Mouse (Mus musculus): ENCODE measurements at regions not wholly inside any gene's neighbourhood (a gene's known extent, or its start where the extent isn't known, plus 50 kb on each side); places are given as distances from the start of the nearest gene placed in this dataset.

DNA sequence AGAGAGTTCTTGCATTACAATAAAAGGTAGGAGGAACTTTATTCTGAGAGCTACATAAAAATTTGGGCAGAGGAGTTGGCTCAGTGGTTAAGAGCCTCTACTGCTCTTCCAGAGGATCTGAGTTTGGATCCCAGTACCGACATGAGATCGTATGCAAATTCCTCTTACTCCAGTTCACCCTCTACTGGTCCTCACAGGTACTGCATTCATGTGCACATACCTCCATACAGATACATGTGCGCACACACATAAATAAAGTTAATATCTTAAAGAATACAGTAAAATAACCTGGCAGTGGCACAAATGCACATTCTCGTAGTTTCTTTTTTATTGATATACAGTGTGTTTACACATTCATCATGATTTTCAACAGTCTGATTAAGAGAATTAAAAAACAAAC lies 232.4 kb downstream of the Vps13c start:
- DNase-seq (ENCODE audit: low spot score in 2 of 2) = no peak

- DNase-seq (ENCODE audit: low spot score in 2 of 2) = no peak
Observed at GRCm38 (mm10) chr9:68077329-68077728, 237.1 kb downstream of the Vps13c start.

DNA sequence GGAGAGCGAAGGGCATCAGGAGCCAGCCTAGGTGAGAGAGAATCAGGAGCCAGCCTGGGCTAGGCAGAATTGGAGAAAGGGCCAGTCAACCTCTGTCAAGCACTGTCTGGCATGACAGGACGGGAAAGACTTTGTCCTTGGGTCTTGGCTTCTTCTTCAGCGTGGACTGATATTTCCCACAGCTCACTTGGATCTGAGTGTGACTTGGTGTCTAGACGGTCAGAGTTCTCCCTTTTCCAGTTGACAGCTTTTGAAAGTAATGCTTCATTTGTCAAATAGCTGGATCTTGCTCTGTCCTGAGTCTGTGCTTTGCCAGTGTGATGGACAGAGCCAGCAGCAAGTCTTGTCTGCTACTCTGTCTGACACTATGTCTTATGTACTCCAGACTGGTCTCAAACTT lies 243.1 kb downstream of the Vps13c start:
- DNase-seq (ENCODE audit: low spot score in 2 of 2) = no peak

DNA sequence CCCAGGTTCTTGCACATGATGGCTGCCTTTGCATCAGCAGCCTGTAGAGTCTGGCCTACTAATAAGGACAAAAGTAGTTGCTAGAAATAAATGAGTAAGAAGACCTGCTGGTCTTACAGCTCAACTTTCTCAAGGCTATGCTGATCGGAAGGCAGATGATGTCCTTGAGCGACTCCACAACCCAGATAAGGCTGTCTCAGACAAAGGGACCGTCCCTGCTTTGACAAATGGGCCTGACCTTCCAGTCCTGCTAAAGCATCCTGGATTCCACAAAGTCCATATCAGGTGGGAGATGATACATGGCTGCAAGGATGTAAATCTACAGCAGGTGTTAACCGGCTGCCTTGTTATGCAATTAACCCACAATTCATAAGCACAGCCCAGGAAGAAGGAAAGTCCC lies 244.8 kb downstream of the Vps13c start:
- no peak for DNase-seq (ENCODE audit: low spot score in 2 of 2)

- no peak for DNase-seq (ENCODE audit: low spot score in 2 of 2)
Observed at GRCm38 (mm10) chr9:68094561-68094960, 254.4 kb downstream of the Vps13c start.

DNA sequence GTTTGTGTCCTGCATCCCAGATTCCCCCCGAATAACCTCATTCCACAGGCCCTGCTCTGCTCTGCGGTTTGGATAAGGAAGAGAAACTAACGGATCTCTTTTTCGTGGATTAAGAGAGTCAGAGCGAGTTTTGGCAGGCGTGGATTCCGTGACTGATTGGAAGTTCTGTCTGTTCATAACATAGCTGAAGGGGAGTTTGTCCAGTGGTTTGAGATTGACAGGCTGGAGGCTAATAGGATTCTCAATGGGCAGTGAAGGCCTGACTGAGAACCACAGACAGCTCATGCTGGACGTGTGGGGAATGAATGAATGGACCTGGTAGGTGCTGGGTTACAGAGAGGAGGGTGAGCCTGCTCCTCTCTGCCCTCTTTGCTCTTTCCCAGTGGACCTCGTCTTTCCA lies 269.6 kb downstream of the Vps13c start:
- no peak for DNase-seq (ENCODE audit: low spot score in 2 of 2)

DNA sequence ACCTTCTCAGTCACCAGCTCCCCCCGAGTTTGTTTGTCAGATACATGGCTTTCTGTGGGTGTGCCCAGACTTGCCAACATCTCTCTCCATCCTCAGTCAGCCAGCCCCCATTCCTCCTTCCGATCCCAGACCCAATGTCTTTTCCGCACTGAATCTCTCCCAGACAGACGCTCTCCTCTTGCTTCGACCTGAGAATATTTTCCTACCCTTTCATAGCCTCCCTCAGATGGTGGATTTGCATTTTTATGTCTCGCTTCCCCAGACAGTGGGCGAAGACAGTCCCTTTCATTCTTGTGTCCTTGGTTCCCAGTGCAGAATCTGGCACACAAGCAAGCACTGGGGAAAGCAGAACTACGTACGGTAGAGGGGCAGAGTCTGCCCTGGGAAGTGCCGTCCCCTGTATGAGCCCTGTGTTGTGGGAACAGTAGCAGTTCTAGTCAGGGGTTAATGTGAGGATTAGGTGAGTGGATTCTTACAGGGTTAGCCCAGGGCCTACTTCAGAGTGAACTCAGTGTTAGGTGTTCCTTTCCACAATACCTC lies 275.0 kb downstream of the Vps13c start:
- DNase-seq (ENCODE audit: low spot score in 2 of 2) = peak in 1 of 2 experiments; percentile 5

DNA sequence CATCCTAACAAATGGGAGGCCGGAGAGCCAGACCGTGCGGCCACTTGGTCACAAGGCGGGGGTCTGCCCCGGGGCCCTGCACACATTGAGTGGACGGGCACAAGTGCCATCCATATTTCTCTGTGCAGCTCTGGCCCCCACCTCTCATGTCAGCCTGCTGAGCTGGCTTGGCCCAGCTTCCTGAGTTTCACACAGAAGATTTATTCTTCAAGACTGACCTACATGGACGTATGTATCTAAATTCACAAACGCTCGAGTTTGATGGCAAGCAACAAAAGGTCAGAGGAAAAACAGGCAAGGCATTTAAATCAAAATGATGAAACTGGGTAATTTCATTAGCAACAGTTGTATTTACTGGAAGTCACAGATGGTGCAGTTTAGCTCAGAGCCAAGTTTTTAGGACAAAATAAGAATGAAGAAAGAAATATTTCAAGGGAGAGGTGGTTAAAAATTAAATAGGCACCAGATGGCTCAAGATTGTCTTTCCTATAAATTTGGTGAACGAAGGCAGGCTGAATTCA lies 276.1 kb downstream of the Vps13c start:
- DNase-seq (ENCODE audit: low spot score in 2 of 2) = no peak

DNA sequence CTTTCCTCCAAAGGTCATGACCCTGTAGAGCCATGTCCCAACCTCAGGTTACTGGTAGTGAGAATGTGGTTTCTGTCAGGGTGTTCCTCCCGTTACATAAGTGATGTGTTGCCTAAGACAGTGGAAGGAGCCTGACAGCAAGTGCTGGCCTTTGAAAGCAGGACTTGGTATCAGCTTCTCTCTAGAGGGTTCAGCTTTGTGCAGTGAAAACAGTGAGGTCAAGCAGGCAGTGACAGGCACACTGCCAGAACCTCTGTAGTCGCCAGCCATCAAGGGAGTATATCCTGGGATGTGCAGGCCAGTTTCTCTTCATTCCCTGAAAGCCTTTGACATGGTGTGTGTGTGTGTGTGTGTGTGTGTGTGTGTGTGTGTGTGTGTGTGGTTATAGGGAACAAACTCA lies 278.1 kb downstream of the Vps13c start:
- DNase-seq (ENCODE audit: low spot score in 2 of 2) = no peak

GRCm38 (mm10) chr9:68122266-68122665 lies 282.1 kb downstream of the Vps13c start:
- no peak for DNase-seq (ENCODE audit: low spot score in 2 of 2)

- peak in 1 of 2 experiments; percentile 16 for DNase-seq (ENCODE audit: low spot score in 2 of 2)
Observed at GRCm38 (mm10) chr9:68131263-68131662, 291.1 kb downstream of the Vps13c start.

DNA sequence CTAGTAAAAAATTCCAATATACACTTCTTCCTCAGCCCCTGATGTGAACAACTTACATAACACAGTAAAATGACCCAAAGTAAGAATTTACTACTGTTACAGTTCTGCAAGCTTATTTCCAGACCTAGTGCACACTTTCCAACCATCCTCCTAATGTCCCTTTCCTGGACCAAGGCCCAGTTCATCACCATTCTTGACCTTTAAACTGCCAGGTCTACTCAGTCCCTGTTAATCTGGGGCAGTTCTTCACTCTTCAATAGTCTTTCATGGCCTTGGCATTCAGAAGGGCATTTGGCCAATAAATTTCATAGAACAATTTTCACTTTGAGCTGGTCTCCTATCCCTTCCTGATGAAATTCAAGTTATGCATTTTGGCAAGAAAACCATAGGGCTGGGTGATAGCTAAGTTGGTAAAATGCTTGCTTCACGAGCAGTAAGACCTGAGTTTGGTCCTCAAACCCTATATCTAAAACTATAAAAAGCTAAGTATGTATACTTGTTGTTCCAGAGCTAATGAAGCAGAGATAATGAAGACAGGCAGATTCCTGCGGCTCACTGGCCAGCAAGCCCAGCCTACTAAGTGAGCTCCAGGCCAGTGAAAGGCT lies 295.4 kb downstream of the Vps13c start:
- DNase-seq (ENCODE audit: low spot score in 2 of 2) = no peak

DNA sequence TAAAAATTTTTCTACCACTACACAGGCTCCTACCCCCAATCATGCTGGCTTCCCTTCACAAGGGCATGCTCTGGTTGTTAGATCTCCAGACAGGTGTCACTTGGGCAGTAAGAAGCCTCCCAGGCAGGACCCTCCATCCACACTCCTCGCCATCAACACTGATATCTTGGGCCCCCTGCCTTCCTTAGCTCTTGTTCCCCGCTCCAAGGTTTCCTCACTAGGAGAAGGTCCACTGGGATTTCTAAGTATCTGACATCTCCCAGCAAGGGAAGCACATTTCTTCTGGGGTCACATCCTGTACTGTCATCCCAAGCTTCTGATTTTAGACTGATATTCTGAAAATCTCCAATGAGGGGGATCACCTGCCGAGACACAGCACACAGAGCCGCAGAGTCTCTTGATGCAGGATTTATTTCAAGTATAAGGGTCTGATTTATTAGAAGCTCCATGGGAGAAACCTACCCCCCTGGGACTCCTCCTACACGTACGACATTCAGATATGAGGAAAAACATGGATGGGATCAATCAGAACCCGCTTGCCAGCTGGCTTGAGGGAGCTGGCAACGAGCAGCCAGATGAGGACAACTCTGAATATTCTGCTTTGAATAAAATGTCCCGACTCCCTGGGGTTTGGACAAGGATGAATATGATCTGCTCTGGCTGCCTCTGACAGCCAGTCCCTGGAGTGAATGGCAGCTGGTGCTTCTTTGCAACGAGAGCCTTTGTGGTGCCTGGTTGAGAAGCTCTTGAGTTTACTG lies 322.8 kb downstream of the Vps13c start:
- no peak for DNase-seq (ENCODE audit: low spot score in 2 of 2)

DNA sequence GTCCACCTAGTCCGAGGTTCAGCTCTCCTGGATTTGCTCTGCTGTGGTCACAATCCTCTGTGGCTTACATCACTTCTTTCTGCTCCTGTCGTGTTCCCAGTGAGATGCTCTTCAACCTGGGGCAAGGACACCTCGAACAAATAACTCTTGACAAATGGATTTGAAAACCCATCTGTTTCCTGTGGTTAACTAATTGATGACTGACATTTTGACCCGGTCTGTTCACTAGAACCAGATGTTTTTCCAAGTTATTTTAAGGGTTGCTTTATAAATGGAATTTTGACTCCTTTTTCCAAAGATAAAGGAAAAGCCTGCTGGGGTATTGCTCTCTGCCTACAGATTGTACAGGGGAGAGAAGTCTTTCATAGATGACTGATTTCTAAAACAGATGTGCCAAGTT lies 326.4 kb downstream of the Vps13c start:
- DNase-seq (ENCODE audit: low spot score in 2 of 2) = no peak

DNA sequence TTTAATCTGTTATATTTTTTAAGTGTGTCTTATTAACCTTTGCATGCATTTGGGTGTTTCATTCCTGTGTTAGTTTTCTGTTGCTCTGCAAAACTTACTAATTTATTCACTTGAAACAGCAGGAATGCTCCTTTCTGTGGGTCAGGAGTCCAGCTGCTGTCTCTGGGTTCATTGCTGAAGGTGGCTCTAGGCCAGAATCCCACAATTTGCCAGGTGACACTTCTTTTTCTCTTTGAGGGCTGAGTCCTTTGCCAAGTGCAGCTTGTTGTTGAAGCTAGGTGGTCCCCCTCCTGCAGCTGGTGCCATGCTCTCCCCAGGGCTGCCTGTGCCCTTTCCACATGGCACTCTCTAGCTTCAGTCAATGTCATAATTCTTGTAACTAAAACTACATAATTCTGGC lies 348.7 kb downstream of the Vps13c start:
- DNase-seq (ENCODE audit: low spot score in 2 of 2) = no peak

DNA sequence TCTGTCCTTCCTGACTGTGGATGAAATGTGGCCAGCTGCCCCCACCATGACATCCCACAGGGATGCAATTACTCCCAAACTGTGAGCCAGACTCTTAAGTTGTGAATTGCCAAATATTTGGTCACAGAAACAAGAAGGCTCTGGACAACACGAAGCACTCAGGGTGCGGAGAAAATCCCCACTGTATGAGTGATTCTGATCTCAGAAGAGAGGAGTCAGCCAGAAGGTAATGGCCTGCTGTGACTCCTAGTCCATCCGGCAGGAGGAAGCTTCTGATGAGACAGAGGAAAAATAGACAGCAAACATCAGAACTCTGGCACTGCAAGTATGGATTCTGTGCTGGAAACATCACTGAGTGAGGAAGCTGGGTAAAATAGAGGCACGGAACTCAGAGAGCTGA lies 359.6 kb downstream of the Vps13c start:
- DNase-seq (ENCODE audit: low spot score in 2 of 2) = no peak

- DNase-seq (ENCODE audit: low spot score in 2 of 2) = no peak
Observed at GRCm38 (mm10) chr9:68201031-68201430, 360.8 kb downstream of the Vps13c start.

DNA sequence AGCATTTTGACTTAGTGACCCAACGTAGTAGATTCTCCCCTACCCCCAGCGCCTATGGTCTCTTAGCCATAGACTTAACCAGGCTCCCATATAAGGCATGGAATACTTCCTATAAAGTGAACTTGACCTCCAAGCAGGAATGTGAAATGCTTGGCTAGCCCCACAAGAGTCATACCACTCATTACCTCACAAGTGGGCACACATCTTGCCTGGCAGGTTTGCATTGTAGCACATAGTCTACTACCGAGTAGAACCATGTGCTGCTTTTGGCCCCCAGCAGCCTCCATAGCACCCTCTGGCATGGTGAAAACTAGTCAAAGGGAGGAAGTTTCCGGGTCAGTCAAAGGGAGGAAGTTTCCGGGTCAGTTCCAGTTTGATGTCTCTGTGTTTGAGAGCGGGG lies 385.5 kb downstream of the Vps13c start:
- no peak for DNase-seq (ENCODE audit: low spot score in 2 of 2)

GRCm38 (mm10) chr9:68231131-68231530 lies 390.9 kb downstream of the Vps13c start:
- DNase-seq (ENCODE audit: low spot score in 2 of 2) = no peak

DNA sequence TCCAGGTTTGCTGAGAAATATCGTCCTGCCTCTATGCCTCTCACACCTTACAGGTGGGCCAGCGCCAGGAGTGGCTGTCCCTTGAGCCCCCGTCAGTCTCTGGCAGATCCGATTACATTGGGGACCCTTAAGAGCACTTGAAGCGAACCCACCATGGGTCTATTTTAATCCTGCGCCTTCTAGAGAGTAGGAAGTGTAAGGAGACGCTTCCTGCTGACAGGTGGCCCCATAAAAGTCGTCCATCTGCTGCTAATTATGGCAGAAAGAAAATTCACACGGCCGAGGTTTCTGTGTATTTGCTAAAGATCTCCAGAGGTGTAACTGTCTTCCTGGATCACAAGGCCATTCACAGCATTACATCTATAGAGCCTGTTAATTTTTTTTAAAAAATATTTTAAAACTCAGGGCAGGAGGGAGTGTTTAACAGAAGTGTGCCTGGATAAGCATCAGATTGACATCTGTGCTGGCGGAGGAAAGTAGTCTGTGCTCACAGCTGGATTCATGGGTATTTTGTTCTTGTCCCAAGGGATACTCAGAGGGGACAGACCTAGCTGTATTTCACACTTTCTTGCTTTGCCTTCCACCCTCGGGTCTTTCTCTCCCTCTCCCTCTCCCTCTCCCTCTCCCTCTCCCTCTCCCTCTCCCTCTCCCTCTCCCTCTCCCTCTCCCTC lies 394.9 kb downstream of the Vps13c start:
- no peak for DNase-seq (ENCODE audit: low spot score in 2 of 2)

- no peak for DNase-seq (ENCODE audit: low spot score in 2 of 2)
Observed at GRCm38 (mm10) chr9:68239121-68239520, 398.9 kb downstream of the Vps13c start.

DNA sequence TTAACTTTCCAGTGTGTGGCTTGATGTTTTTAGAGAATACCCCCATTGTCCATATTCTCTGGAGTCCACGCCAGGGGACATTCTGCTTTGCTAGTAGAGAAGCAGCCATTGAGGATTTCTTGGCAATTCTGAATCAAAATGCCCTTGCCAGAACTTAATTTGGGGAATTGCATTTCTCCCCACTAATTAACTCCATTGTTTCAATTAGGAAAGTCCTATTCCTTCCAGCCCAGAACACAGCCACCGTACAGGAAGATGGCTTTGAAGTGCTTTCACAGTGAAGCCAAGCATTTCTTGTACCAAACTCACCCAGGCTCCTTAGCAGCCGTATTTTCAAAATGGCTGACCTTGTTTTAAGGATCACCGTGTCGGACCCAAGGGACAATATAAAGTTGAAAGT lies 399.4 kb downstream of the Vps13c start:
- DNase-seq (ENCODE audit: low spot score in 2 of 2) = peak in 1 of 2 experiments; percentile 17

- no peak for DNase-seq (ENCODE audit: low spot score in 2 of 2)
Observed at GRCm38 (mm10) chr9:68250011-68250410, 403.6 kb upstream of the Rora start.

All from frontal cortex, postnatal 10 days (tissue).